Mouse (Mus musculus): Measurements from ENCODE around the gene Gm10718. TPM values are rescaled to one million over a fixed set of nuclear protein-coding genes. Genes with fewer than 3 reads are reported as not detected.
A peak's percentile ranks its signal among the peaks of the same experiment; 100 is the strongest.
"Not testable (repeated sequence)": the region's sequence is repeated elsewhere in the genome, so short reads cannot be mapped to it uniquely, and the experiment has no call there.

Gm10718 gene
- total and polyA plus RNA-seq, 2 experiments from 2014 or later = 0.27 TPM; not detected in 1

- ATAC-seq (ENCODE audit: low FRiP score) (0 out of 2 replicates have a peak, but pooled peaks have one; percentile 48), DNase-seq (ENCODE audit: low spot score) (peak; percentile 94)
- not testable (repeated sequence) for H3K27ac ChIP-seq (ENCODE audit: low read depth, low read length); H3K36me3 ChIP-seq (ENCODE audit: insufficient read depth, low read length); H3K4me1 ChIP-seq (ENCODE audit: insufficient read depth, low read length); H3K4me3 ChIP-seq (ENCODE audit: low read depth, low read length); H3K9me3 ChIP-seq (ENCODE audit: low read length); H3K9ac ChIP-seq (replicated peaks; ENCODE audit: low read length, poor library complexity, severe bottlenecking); H3K27me3 ChIP-seq (ENCODE audit: insufficient read depth, low read length); H3K4me2 ChIP-seq (ENCODE audit: low read depth, low read length, poor library complexity, severe bottlenecking)
- WGBS = 70% methylated on average over 2 of the region's 10 CpGs
These were observed 7.5 kb downstream of the Gm10718 start for GRCm38 (mm10) chr9:3030677-3031318.

DNA sequence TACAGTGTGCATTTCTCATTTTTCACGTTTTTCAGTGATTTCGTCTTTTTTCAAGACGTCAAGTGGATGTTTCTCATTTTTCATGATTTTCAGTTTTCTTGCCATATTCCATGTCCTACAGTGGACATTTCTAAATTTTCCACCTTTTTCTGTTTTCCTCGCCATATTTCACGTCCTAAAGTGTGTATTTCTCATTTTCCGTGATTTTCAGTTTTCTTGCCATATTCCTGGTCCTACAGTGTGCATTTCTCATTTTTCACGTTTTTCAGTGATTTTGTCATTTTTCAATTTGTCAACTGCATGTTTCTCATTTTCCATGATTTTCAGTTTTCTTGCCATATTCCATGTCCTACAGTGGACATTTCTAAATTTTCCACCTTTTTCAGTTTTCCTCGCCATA, 11.0 kb downstream of the Gm10718 start, which contains the start of gene Gm17535:
TSS of gene Gm17535 (plus strand) at position 301 of the 400 bp plus-strand sequence.
- not testable (repeated sequence) for DNase-seq (ENCODE audit: low spot score); ATAC-seq (ENCODE audit: low FRiP score); H3K9me3 ChIP-seq (ENCODE audit: low read length); H3K4me1 ChIP-seq (ENCODE audit: insufficient read depth, low read length); H3K27ac ChIP-seq (ENCODE audit: low read depth, low read length); H3K9ac ChIP-seq (replicated peaks; ENCODE audit: low read length, poor library complexity, severe bottlenecking); H3K27me3 ChIP-seq (ENCODE audit: insufficient read depth, low read length); H3K4me3 ChIP-seq (ENCODE audit: low read depth, low read length); H3K4me2 ChIP-seq (ENCODE audit: low read depth, low read length, poor library complexity, severe bottlenecking); H3K36me3 ChIP-seq (ENCODE audit: insufficient read depth, low read length)
- WGBS = no CpG with 5 or more reads among the region's 8 CpGs

GRCm38 (mm10) chr9:3036577-3036976, 13.2 kb downstream of the Gm10718 start, which contains the start of gene Gm10715:
Gene Gm10715, plus strand, starts transcription at chr9:3036877.
- not testable (repeated sequence) for H3K4me3 ChIP-seq (ENCODE audit: low read depth, low read length); H3K4me1 ChIP-seq (ENCODE audit: insufficient read depth, low read length); H3K27ac ChIP-seq (ENCODE audit: low read depth, low read length); H3K27me3 ChIP-seq (ENCODE audit: insufficient read depth, low read length); H3K9me3 ChIP-seq (ENCODE audit: low read length); H3K36me3 ChIP-seq (ENCODE audit: insufficient read depth, low read length); H3K9ac ChIP-seq (replicated peaks; ENCODE audit: low read length, poor library complexity, severe bottlenecking); ATAC-seq (ENCODE audit: low FRiP score); H3K4me2 ChIP-seq (ENCODE audit: low read depth, low read length, poor library complexity, severe bottlenecking); DNase-seq (ENCODE audit: low spot score)
- WGBS = 79% methylated on average over 6 of the region's 8 CpGs

- not testable (repeated sequence) for H3K36me3 ChIP-seq (ENCODE audit: insufficient read depth, low read length); ATAC-seq (ENCODE audit: low FRiP score); H3K9me3 ChIP-seq (ENCODE audit: low read length); DNase-seq (ENCODE audit: low spot score); H3K4me1 ChIP-seq (ENCODE audit: insufficient read depth, low read length); H3K27ac ChIP-seq (ENCODE audit: low read depth, low read length); H3K4me3 ChIP-seq (ENCODE audit: low read depth, low read length); H3K4me2 ChIP-seq (ENCODE audit: low read depth, low read length, poor library complexity, severe bottlenecking); H3K27me3 ChIP-seq (ENCODE audit: insufficient read depth, low read length); H3K9ac ChIP-seq (replicated peaks; ENCODE audit: low read length, poor library complexity, severe bottlenecking)
- WGBS = 63% methylated on average over 4 of the region's 4 CpGs
These were observed 14.8 kb downstream of the Gm10718 start for GRCm38 (mm10) chr9:3038161-3038560.

Small RNAs within 50 kb of the gene (microRNA-seq; reads per million reads assigned to microRNA genes)
- gene Mir101c (ENCODE audit: borderline number of aligned reads) = not detected

Other genes with a start within 250 kb of the Gm10718 start
- not detected in 2 replicates for gene Gm10722, start 22.6 kb upstream of the Gm10718 start, total RNA-seq (2014; rRNA removed)
- gene Gm10722, start 22.6 kb upstream of the Gm10718 start, polyA plus RNA-seq (2015; fragmentation: Nextera tagmentation; extraction: Ambion mirVana) = not detected in 2 replicates
- gene Gm11168, start 20.2 kb upstream of the Gm10718 start, total RNA-seq (2014; rRNA removed) = not detected in 2 replicates
- gene Gm11168, start 20.2 kb upstream of the Gm10718 start, polyA plus RNA-seq (2015; fragmentation: Nextera tagmentation; extraction: Ambion mirVana) = not detected in 2 replicates
- gene Gm10721, start 10.4 kb upstream of the Gm10718 start, total RNA-seq (2014; rRNA removed) = not detected in 2 replicates
- not detected in 2 replicates for gene Gm10721, start 10.4 kb upstream of the Gm10718 start, polyA plus RNA-seq (2015; fragmentation: Nextera tagmentation; extraction: Ambion mirVana)
- not detected in 2 replicates for gene Gm10720, start 7.9 kb upstream of the Gm10718 start, total RNA-seq (2014; rRNA removed)
- gene Gm10720, start 7.9 kb upstream of the Gm10718 start, polyA plus RNA-seq (2015; fragmentation: Nextera tagmentation; extraction: Ambion mirVana) = not detected in 2 replicates
- gene Gm10719, start 6.1 kb upstream of the Gm10718 start, total RNA-seq (2014; rRNA removed) = 2.1 TPM in 1 of 2 replicates, not detected in the other
- 0.27 TPM in 1 of 2 replicates, not detected in the other for gene Gm10719, start 6.1 kb upstream of the Gm10718 start, polyA plus RNA-seq (2015; fragmentation: Nextera tagmentation; extraction: Ambion mirVana)
- gene Gm10717, start 1.9 kb downstream of the Gm10718 start, total RNA-seq (2014; rRNA removed) = not detected in 2 replicates
- gene Gm10717, start 1.9 kb downstream of the Gm10718 start, polyA plus RNA-seq (2015; fragmentation: Nextera tagmentation; extraction: Ambion mirVana) = 0.56 TPM in 1 of 2 replicates, not detected in the other
- gene Gm17535, start 11.1 kb downstream of the Gm10718 start, total RNA-seq (2014; rRNA removed) = not detected in 2 replicates
- not detected in 2 replicates for gene Gm17535, start 11.1 kb downstream of the Gm10718 start, polyA plus RNA-seq (2015; fragmentation: Nextera tagmentation; extraction: Ambion mirVana)
- gene Gm10715, start 13.3 kb downstream of the Gm10718 start, total RNA-seq (2014; rRNA removed) = not detected in 2 replicates
- gene Gm10715, start 13.3 kb downstream of the Gm10718 start, polyA plus RNA-seq (2015; fragmentation: Nextera tagmentation; extraction: Ambion mirVana) = not detected in 2 replicates